Mouse (Mus musculus) forebrain, postnatal 0 days (tissue): ENCODE measurements around the gene Cisd3. TPM values are rescaled to one million over a fixed set of nuclear protein-coding genes. Genes with fewer than 3 reads are reported as not detected.

Source experiments
- ATAC-seq: fragments of 200-750 bp; cut with Nextera tagmentation; 2 replicates; pipeline ENCODE4 v1.8.0; 2017; ENCODE audit warnings: mild to moderate bottlenecking, moderate library complexity
- DNase-seq: peaks from one replicate; pipeline ENCODE4 v3.0.0-alpha.2; 2015
- H3K27ac ChIP-seq: fragments of 300-500 bp; sonication (generic); 2 replicates; pipeline ENCODE4 v1.5.1; 2014; ENCODE audit warnings: low read depth, mild to moderate bottlenecking, antibody characterized with exemption, low read length, moderate library complexity, mixed read lengths
- H3K27me3 ChIP-seq: fragments of 300-500 bp; sonication (generic); 2 replicates; pipeline ENCODE4 v1.6.1; 2014; ENCODE audit warnings: mild to moderate bottlenecking, low read length, mixed read lengths; ENCODE audit not compliant: insufficient read depth
- H3K36me3 ChIP-seq: fragments of 300-500 bp; sonication (generic); 2 replicates; pipeline ENCODE4 v1.6.1; 2014; ENCODE audit warnings: mild to moderate bottlenecking, moderate library complexity; ENCODE audit not compliant: insufficient read depth
- H3K4me1 ChIP-seq: fragments of 300-500 bp; sonication (generic); 2 replicates; pipeline ENCODE4 v1.6.1; 2014; ENCODE audit warnings: antibody characterized with exemption; ENCODE audit not compliant: insufficient read depth
- H3K4me2 ChIP-seq: fragments of 300-500 bp; sonication (generic); 2 replicates; pipeline ENCODE4 v1.6.1; 2014; ENCODE audit warnings: low read depth, mild to moderate bottlenecking, moderate library complexity
- H3K4me3 ChIP-seq: fragments of 300-500 bp; sonication (generic); 2 replicates; pipeline ENCODE4 v1.5.1; 2014; ENCODE audit warnings: low read depth, low read length, mixed read lengths
- H3K9ac ChIP-seq: fragments of 300-500 bp; sonication (generic); 2 replicates; pipeline ENCODE4 v1.6.1; 2014; ENCODE audit warnings: mild to moderate bottlenecking
- H3K9me3 ChIP-seq: fragments of 300-500 bp; sonication (generic); 2 replicates; pipeline ENCODE4 v1.6.1; 2016; ENCODE audit warnings: low read length
- CTCF ChIP-seq: sonication (generic); IDR thresholded peaks from 2 replicates; pipeline ENCODE4 v1.5.1; 2016; ENCODE audit warnings: antibody characterized with exemption, control low read depth, low read depth
- WGBS: fragments of 180-500 bp; shearing (Covaris S2); extraction: QIAGEN DNeasy Blood & Tissue Kit; methylation state at CpG from one replicate; pipeline ENCODE4 v1.1.7; 2014; 5-methylcytosine and 5-hydroxymethylcytosine counted together
- polyA plus RNA-seq: library from polyadenylated mRNA; unstranded; fragments of >200 nt; fragmentation: Nextera tagmentation; extraction: Ambion mirVana; gene quantifications from 2 replicates; pipeline ENCODE4 v1.2.1, GENCODE M21; 2015
- total RNA-seq: library from RNA; depleted of rRNA; stranded (reverse); fragments of >200 nt; gene quantifications from 2 replicates; pipeline ENCODE4 v1.2.3, GENCODE M21; 2014

The Cisd3 gene
- total and polyA plus RNA-seq, 2 experiments from 2014 or later = 15.5 to 27.2 TPM

DNA sequence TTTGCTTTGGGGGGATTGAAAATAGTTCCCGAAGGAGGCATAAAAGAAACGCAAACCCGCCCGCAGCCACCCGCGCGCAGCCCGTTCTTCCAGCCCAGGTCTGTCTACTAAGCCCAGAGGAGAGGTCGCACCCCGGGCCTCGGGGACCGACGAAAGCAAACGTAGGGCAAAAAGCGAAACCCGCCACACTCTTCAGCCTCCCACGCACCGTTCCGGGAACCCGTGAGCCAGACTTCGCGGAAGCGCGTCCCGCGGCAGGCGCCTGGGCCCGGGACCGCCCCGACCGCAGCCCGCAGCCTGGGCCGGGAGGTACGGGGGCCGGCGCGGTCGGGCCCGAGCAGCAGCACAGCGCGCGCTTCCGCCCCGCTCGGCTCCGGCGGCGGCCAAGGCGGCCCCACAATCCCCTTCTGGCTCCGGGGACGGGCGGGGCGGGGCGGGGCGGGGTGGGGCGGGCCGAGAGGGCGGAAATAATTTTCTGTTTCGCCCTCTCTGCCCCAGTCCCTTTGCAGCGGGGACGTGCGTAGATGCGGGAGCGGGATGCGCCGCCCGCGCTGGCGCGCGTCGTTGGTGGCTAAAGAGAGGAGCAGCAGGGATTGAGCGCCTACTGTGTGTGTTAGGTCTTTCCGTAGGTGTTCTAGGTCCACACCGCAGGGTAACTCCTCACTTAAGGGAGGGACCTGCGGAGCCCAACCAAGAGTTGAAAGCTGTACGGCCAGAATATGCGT, 25.5 kb upstream of the Cisd3 start:
- H3K27me3 ChIP-seq = 0 out of 2 replicates have a peak, but pooled peaks cover 7% of the 10 kb centered on the region
- H3K4me1 ChIP-seq = peaks cover 14% of the 10 kb centered on the region; the same call in 1 of the 2 replicates
- WGBS = under 1% methylated on average over 74 of the region's 78 CpGs
- peak overlapping the region; percentile 78 for H3K9ac ChIP-seq
- TF ChIP-seq CTCF = no peak
- peak overlapping the region; percentile 55 for H3K4me3 ChIP-seq
- no peaks in the 10 kb centered on the region for H3K9me3 ChIP-seq
- no peaks in the 10 kb centered on the region for H3K36me3 ChIP-seq
- ATAC-seq = peak; percentile 90
- peak; percentile 78 for DNase-seq
- H3K27ac ChIP-seq = peak overlapping the region; percentile 67
- peak overlapping the region; percentile 83 for H3K4me2 ChIP-seq

DNA sequence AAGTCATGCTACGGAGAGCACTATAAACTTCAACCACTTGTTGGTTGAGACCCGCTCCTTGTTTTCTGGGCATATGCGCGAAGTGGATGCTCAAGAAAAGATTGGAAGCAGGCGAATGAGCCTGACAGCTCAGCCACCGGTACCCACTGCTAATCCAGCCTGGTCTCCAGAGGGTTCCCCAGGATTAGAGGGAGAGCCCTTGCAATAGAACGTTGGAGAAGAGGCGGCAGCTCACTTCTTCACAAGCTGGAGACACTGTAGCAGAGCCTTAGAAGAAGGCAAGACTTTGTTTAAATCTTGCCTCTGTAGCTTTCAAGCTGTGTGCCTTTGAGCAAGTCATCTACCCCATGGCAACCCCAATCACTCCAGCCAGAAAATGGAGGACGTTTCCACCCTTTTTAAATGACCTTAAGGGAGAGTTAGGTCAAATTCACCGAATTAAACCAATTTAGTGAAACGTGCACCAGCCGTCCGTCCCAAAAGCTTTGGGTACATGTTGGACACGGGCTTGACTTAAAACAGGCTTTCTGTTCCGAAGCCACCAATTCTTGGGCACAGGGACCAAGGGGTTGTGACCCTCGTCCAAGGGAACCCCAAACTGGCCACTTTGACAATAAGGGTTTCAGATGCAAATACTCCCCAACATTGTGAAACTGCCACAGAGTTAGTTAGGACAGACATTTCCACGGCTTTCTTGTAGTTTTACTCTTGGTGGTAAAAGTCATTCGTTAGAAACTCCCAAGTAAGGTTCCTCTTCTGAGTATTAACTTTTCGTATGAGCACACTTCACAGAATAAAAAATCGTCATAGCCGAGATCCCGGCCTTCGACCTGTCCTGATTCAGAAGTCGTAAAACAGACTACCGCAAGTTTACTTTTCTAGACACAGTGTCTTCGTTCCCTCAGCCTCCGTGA, 24.6 kb upstream of the Cisd3 start:
- 0 out of 2 replicates have a peak, but pooled peaks cover 7% of the 10 kb centered on the region for H3K27me3 ChIP-seq
- no peak for TF ChIP-seq CTCF
- H3K36me3 ChIP-seq = no peaks in the 10 kb centered on the region
- ATAC-seq = no peak; the same call in 1 of the 2 replicates
- no peak for DNase-seq
- 6% methylated on average over 27 of the region's 27 CpGs for WGBS
- no peaks in the 10 kb centered on the region for H3K9me3 ChIP-seq
- H3K27ac ChIP-seq = no peak overlapping the region
- peak overlapping the region; percentile 78 for H3K9ac ChIP-seq
- H3K4me2 ChIP-seq = peak overlapping the region; percentile 83
- H3K4me3 ChIP-seq = peak overlapping the region; percentile 55
- H3K4me1 ChIP-seq = peaks cover 14% of the 10 kb centered on the region; the same call in 1 of the 2 replicates

DNA sequence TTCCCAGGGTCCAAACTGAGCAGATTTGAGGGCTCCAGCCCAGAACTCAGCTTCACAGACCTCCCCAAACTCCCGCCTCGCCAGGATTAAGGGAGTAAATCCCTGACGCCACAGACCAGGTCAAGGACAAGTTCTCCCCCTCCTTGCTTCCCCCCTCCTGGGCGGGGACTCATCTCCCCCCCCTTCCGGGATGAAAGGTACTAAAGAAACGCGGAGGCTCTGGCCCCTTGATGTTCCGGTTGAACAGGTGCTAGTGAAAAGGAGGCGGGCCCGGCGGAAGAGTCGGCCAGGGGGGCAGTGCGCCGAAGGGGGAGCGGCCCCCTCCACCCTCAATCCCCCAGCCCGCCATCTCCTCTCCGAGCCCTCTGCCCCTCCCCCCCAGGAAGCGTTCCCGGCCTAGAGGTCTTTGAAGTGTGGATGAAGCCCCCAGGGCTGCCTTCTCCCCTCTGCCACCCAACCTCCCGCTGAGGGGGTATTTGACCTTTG, 23.9 kb upstream of the Cisd3 start:
- no peak overlapping the region for H3K9ac ChIP-seq
- WGBS = under 1% methylated on average over 20 of the region's 20 CpGs

DNA sequence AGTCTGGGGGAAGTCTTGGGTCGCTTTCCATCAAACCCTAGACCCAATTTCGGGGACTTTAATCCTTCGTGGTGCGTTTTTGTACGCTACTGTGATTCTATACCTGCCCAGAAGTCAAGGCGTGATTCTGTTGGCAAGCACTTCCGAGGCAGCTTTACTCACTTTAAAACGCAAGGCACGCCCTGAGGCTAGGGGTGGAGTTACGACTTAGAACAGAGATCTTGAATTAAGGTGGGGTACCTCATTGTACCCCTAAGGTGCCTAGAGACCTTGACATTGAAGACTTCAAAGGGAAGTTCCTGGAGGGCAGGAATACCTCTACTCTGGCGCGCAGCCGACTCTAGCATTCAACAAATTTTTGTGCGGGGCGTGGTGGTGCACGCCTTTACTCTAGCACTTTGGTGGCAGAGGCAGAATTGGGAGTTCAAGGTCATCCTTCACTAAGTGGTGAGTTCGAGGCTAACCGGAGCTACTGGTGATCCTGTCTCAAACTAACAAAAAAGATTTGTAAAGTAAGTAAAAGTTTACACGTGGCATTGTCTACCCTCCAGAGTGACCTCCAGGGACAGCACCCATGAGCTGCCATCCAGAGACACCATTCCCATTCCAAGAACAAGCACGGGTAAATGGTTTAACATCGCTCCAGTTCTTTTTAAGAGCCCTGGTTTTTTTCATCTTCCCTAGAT, 23.3 kb upstream of the Cisd3 start:
- Histone ChIP-seq H3K36me3 (peaks cover 5% of the 10 kb centered on the region), H3K4me3 (peak overlapping the region; percentile 79), H3K9me3 (no peaks in the 10 kb centered on the region), H3K4me1 (peaks cover 14% of the 10 kb centered on the region; the same call in 1 of the 2 replicates), H3K9ac (peak overlapping the region; percentile 68; the same call in 1 of the 2 replicates), H3K27me3 (0 out of 2 replicates have a peak, but pooled peaks cover 7% of the 10 kb centered on the region), H3K4me2 (peak overlapping the region; percentile 81), H3K27ac (no peak overlapping the region)
- no peak for TF ChIP-seq CTCF
- ATAC-seq (no peak), DNase-seq (no peak)
- WGBS = 3% methylated on average over 21 of the region's 21 CpGs

More for the DNA sequence above, 23.9 kb upstream of the Cisd3 start:
- DNase-seq = no peak
- ATAC-seq = no peak
- H3K4me2 ChIP-seq = peak overlapping the region; percentile 81
- H3K9me3 ChIP-seq = no peaks in the 10 kb centered on the region
- H3K36me3 ChIP-seq = no peaks in the 10 kb centered on the region; the same call in 1 of the 2 replicates
- 0 out of 2 replicates have a peak overlapping the region, but pooled peaks have one; percentile 2 for H3K4me3 ChIP-seq
- H3K4me1 ChIP-seq = peaks cover 14% of the 10 kb centered on the region; the same call in 1 of the 2 replicates
- TF ChIP-seq CTCF = no peak
- no peak overlapping the region for H3K27ac ChIP-seq
- 0 out of 2 replicates have a peak, but pooled peaks cover 7% of the 10 kb centered on the region for H3K27me3 ChIP-seq

DNA sequence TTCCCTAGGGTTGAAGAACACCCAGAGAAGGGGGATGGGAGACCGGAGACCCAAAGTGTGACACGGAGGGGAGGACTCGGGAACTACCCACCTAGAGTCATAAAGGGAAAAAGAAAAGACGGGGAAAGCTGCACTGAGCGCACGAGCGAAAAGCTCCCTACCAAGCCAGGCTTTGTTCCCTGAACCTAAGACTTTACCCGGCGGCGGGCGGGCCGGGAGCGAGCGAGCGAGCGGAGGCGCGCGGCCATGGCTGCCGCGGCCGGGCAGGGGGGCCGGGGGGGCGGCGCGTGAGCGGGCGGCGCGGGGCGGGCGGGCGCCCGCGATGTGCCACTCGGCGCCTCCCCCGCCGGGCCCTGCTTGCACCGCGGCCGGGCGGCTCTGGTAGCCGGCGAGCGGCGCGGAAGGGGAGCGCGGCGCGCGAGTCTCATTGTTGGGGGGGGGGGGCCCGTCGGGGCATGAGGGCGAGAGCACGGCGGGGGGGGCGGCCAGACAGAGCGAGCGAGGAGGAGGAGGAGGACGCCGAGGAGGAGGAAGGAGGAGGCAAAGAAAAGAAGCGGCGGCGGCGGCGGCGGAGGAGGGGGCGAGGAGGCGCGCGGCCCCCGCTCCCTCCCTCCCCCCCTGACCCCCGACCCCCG, 22.6 kb upstream of the Cisd3 start, which contains the start of gene Mllt6:
TSS of gene Mllt6 (plus strand) at position 522 of the 635 bp plus-strand sequence.
- peak; percentile 82 for ATAC-seq
- H3K27me3 ChIP-seq = 0 out of 2 replicates have a peak, but pooled peaks cover 7% of the 10 kb centered on the region
- H3K27ac ChIP-seq = peak within 1 kb of the TSS; percentile 66
- no peak for TF ChIP-seq CTCF
- H3K4me1 ChIP-seq = peaks cover 14% of the 10 kb centered on the region; the same call in 1 of the 2 replicates
- H3K9me3 ChIP-seq = no peaks in the 10 kb centered on the region
- peak within 1 kb of the TSS; percentile 81 for H3K4me2 ChIP-seq
- WGBS = 1% methylated on average over 27 of the region's 76 CpGs
- peak within 1 kb of the TSS; percentile 68 for H3K9ac ChIP-seq
- peaks cover 5% of the 10 kb centered on the region for H3K36me3 ChIP-seq
- peak within 1 kb of the TSS; percentile 79 for H3K4me3 ChIP-seq
- DNase-seq = peak; percentile 88
